Mouse (Mus musculus): ENCODE results near the gene Bola2. TPM values are rescaled to one million over a fixed set of nuclear protein-coding genes. Genes with fewer than 3 reads are reported as not detected.

The Bola2 gene
- total RNA-seq, 2 experiments from 2014 or later = 151 to 158 TPM

Other genes starting within 250 kb of the Bola2 start
- 0.62 TPM in 1 of 2 replicates, not detected in the other for gene Atp2a1, start 232.3 kb upstream of the Bola2 start, total RNA-seq (2014; fragmentation: Nextera tagmentation)
- gene Atp2a1, start 232.3 kb upstream of the Bola2 start, total RNA-seq (2017) = not detected in 2 replicates
- gene Sh2b1, start 220.0 kb upstream of the Bola2 start, total RNA-seq (2014; fragmentation: Nextera tagmentation) = 35.9 and 58.3 TPM in 2 replicates
- gene Sh2b1, start 220.0 kb upstream of the Bola2 start, total RNA-seq (2017) = 15.6 and 17.3 TPM in 2 replicates
- gene Tufm, start 208.0 kb upstream of the Bola2 start, total RNA-seq (2014; fragmentation: Nextera tagmentation) = 85.3 and 101 TPM in 2 replicates
- 75.5 and 86.7 TPM in 2 replicates for gene Tufm, start 208.0 kb upstream of the Bola2 start, total RNA-seq (2017)
- gene Atxn2l, start 192.0 kb upstream of the Bola2 start, total RNA-seq (2014; fragmentation: Nextera tagmentation) = 102 and 130 TPM in 2 replicates
- gene Atxn2l, start 192.0 kb upstream of the Bola2 start, total RNA-seq (2017) = 27.4 and 28.9 TPM in 2 replicates
- 188 and 206 TPM in 2 replicates for gene Eif3c, start 129.0 kb upstream of the Bola2 start, total RNA-seq (2014; fragmentation: Nextera tagmentation)
- 229 and 239 TPM in 2 replicates for gene Eif3c, start 129.0 kb upstream of the Bola2 start, total RNA-seq (2017)
- 2.1 and 3.9 TPM in 2 replicates for gene Apobr, start 110.5 kb upstream of the Bola2 start, total RNA-seq (2014; fragmentation: Nextera tagmentation)
- 4.2 and 6.2 TPM in 2 replicates for gene Apobr, start 110.5 kb upstream of the Bola2 start, total RNA-seq (2017)
- 37.7 and 61.7 TPM in 2 replicates for gene Cln3, start 109.6 kb upstream of the Bola2 start, total RNA-seq (2014; fragmentation: Nextera tagmentation)
- gene Cln3, start 109.6 kb upstream of the Bola2 start, total RNA-seq (2017) = 9.6 and 16.3 TPM in 2 replicates
- 1.3 TPM in 1 of 2 replicates, not detected in the other for gene Il27, start 100.5 kb upstream of the Bola2 start, total RNA-seq (2014; fragmentation: Nextera tagmentation)
- gene Il27, start 100.5 kb upstream of the Bola2 start, total RNA-seq (2017) = 1.2 TPM in 1 of 2 replicates, not detected in the other
- 0.92 and 1.3 TPM in 2 replicates for gene Nupr1, start 64.5 kb upstream of the Bola2 start, total RNA-seq (2014; fragmentation: Nextera tagmentation)
- gene Nupr1, start 64.5 kb upstream of the Bola2 start, total RNA-seq (2017) = 1.7 TPM in 1 of 2 replicates, not detected in the other
- 129 and 133 TPM in 2 replicates for gene Sgf29, start 46.1 kb upstream of the Bola2 start, total RNA-seq (2014; fragmentation: Nextera tagmentation)
- gene Sgf29, start 46.1 kb upstream of the Bola2 start, total RNA-seq (2017) = 53.3 and 79.1 TPM in 2 replicates
- 0.85 TPM in 1 of 2 replicates, not detected in the other for gene Sult1a1, start 19.0 kb upstream of the Bola2 start, total RNA-seq (2014; fragmentation: Nextera tagmentation)
- gene Sult1a1, start 19.0 kb upstream of the Bola2 start, total RNA-seq (2017) = 0.56 and 1.6 TPM in 2 replicates
- 9.3 and 13.3 TPM in 2 replicates for gene Slx1b, start 383 bp downstream of the Bola2 start, total RNA-seq (2014; fragmentation: Nextera tagmentation)
- gene Slx1b, start 383 bp downstream of the Bola2 start, total RNA-seq (2017) = 5.4 and 6.3 TPM in 2 replicates
- 497 and 510 TPM in 2 replicates for gene Coro1a, start 12.4 kb downstream of the Bola2 start, total RNA-seq (2014; fragmentation: Nextera tagmentation)
- 409 and 441 TPM in 2 replicates for gene Coro1a, start 12.4 kb downstream of the Bola2 start, total RNA-seq (2017)
- gene Mapk3, start 64.2 kb downstream of the Bola2 start, total RNA-seq (2014; fragmentation: Nextera tagmentation) = 90.7 and 111 TPM in 2 replicates
- gene Mapk3, start 64.2 kb downstream of the Bola2 start, total RNA-seq (2017) = 52.5 and 53.0 TPM in 2 replicates
- 13.0 and 27.7 TPM in 2 replicates for gene Gdpd3, start 70.9 kb downstream of the Bola2 start, total RNA-seq (2014; fragmentation: Nextera tagmentation)
- gene Gdpd3, start 70.9 kb downstream of the Bola2 start, total RNA-seq (2017) = 3.6 and 11.3 TPM in 2 replicates
- gene Ypel3, start 81.6 kb downstream of the Bola2 start, total RNA-seq (2014; fragmentation: Nextera tagmentation) = 29.6 and 42.6 TPM in 2 replicates
- gene Ypel3, start 81.6 kb downstream of the Bola2 start, total RNA-seq (2017) = 16.2 and 17.4 TPM in 2 replicates
- gene Tbx6, start 86.1 kb downstream of the Bola2 start, total RNA-seq (2014; fragmentation: Nextera tagmentation) = 0.58 TPM in 1 of 2 replicates, not detected in the other
- gene Tbx6, start 86.1 kb downstream of the Bola2 start, total RNA-seq (2017) = not detected in 2 replicates
- gene Ppp4c, start 97.1 kb downstream of the Bola2 start, total RNA-seq (2014; fragmentation: Nextera tagmentation) = 160 and 219 TPM in 2 replicates
- gene Ppp4c, start 97.1 kb downstream of the Bola2 start, total RNA-seq (2017) = 131 and 137 TPM in 2 replicates
- not detected in 2 replicates for gene Fam57b, start 102.3 kb downstream of the Bola2 start, total RNA-seq (2014; fragmentation: Nextera tagmentation)
- gene Fam57b, start 102.3 kb downstream of the Bola2 start, total RNA-seq (2017) = not detected in 2 replicates
- not detected in 2 replicates for gene 4930451I11Rik, start 136.2 kb downstream of the Bola2 start, total RNA-seq (2014; fragmentation: Nextera tagmentation)
- gene 4930451I11Rik, start 136.2 kb downstream of the Bola2 start, total RNA-seq (2017) = not detected in 2 replicates
- gene Doc2a, start 152.0 kb downstream of the Bola2 start, total RNA-seq (2014; fragmentation: Nextera tagmentation) = not detected in 2 replicates
- 0.15 TPM in 1 of 2 replicates, not detected in the other for gene Doc2a, start 152.0 kb downstream of the Bola2 start, total RNA-seq (2017)
- 62.2 and 65.9 TPM in 2 replicates for gene Hirip3, start 166.6 kb downstream of the Bola2 start, total RNA-seq (2014; fragmentation: Nextera tagmentation)
- gene Hirip3, start 166.6 kb downstream of the Bola2 start, total RNA-seq (2017) = 168 and 171 TPM in 2 replicates
- gene Ino80e, start 167.0 kb downstream of the Bola2 start, total RNA-seq (2014; fragmentation: Nextera tagmentation) = 89.0 and 100 TPM in 2 replicates
- gene Ino80e, start 167.0 kb downstream of the Bola2 start, total RNA-seq (2017) = 23.4 and 35.3 TPM in 2 replicates
- gene Taok2, start 189.3 kb downstream of the Bola2 start, total RNA-seq (2014; fragmentation: Nextera tagmentation) = 28.0 and 45.8 TPM in 2 replicates
- 29.9 and 35.6 TPM in 2 replicates for gene Taok2, start 189.3 kb downstream of the Bola2 start, total RNA-seq (2017)
- gene Tmem219, start 227.5 kb downstream of the Bola2 start, total RNA-seq (2014; fragmentation: Nextera tagmentation) = 27.9 and 31.9 TPM in 2 replicates
- gene Tmem219, start 227.5 kb downstream of the Bola2 start, total RNA-seq (2017) = 20.0 and 26.5 TPM in 2 replicates
- gene Kctd13, start 233.5 kb downstream of the Bola2 start, total RNA-seq (2014; fragmentation: Nextera tagmentation) = 12.4 and 23.1 TPM in 2 replicates
- 9.7 and 10.3 TPM in 2 replicates for gene Kctd13, start 233.5 kb downstream of the Bola2 start, total RNA-seq (2017)

Data from granulocyte monocyte progenitor cell, adult 5-6 weeks (primary cell).